Mouse (Mus musculus): ENCODE measurements at regions not wholly inside any gene's neighbourhood (a gene's known extent, or its start where the extent isn't known, plus 50 kb on each side); places are given as distances from the start of the nearest gene placed in this dataset.

- TF ChIP-seq POLR2A (IDR thresholded peaks at IDR 0.05; ENCODE audit: low read depth, low read length) (no peak), CTCF (IDR thresholded peaks at IDR 0.05; ENCODE audit: borderline replicate concordance, insufficient read depth, low read length) (no peak)
Measured at GRCm38 (mm10) chr10:18946727-18947126, 68.7 kb downstream of the Tnfaip3 start.
